Mouse (Mus musculus) intestine, embryonic 14.5 days (tissue): ENCODE data around the gene E4f1. TPM values are rescaled to one million over a fixed set of nuclear protein-coding genes. Genes with fewer than 3 reads are reported as not detected.

Source experiments
- ATAC-seq: fragments of 200-750 bp; cut with Nextera tagmentation; replicated peaks from 2 replicates; pipeline ENCODE4 v1.8.0; 2017; ENCODE audit warnings: low read depth, moderate number of reproducible peaks, moderate TSS enrichment, moderate library complexity; ENCODE audit not compliant: low FRiP score, low TSS enrichment
- DNase-seq: peaks from one replicate; pipeline ENCODE4 v3.0.0-alpha.2; 2018; ENCODE audit warnings: low spot score
- H3K27ac ChIP-seq: fragments of 300-500 bp; sonication (generic); 2 replicates; pipeline ENCODE4 v1.5.1; 2014; ENCODE audit warnings: low read depth, mild to moderate bottlenecking, control low read depth
- H3K27me3 ChIP-seq: fragments of 300-500 bp; sonication (generic); replicated peaks from 2 replicates; pipeline ENCODE4 v1.6.1; 2014; ENCODE audit warnings: low read length, control low read depth; ENCODE audit not compliant: control insufficient read depth, insufficient read depth
- H3K36me3 ChIP-seq: fragments of 300-500 bp; sonication (generic); 2 replicates; pipeline ENCODE4 v1.6.1; 2014; ENCODE audit warnings: low read length, control low read depth; ENCODE audit not compliant: control insufficient read depth, insufficient read depth
- H3K4me1 ChIP-seq: fragments of 300-500 bp; sonication (generic); replicated peaks from 2 replicates; pipeline ENCODE4 v1.6.1; 2014; ENCODE audit warnings: low read length, control low read depth, mixed read lengths; ENCODE audit not compliant: control insufficient read depth, insufficient read depth
- H3K4me2 ChIP-seq: fragments of 300-500 bp; sonication (generic); 2 replicates; pipeline ENCODE4 v1.6.1; 2014; ENCODE audit warnings: low read length
- H3K4me3 ChIP-seq: fragments of 300-500 bp; sonication (generic); 2 replicates; pipeline ENCODE4 v1.5.1; 2014; ENCODE audit warnings: low read depth, low read length, control low read depth, mixed read lengths
- H3K9ac ChIP-seq: fragments of 300-500 bp; sonication (generic); 2 replicates; pipeline ENCODE4 v1.6.1; 2014; ENCODE audit warnings: mild to moderate bottlenecking, low read length
- H3K9me3 ChIP-seq: fragments of 300-500 bp; sonication (generic); 2 replicates; pipeline ENCODE4 v1.6.1; 2016; ENCODE audit warnings: low read length, control low read depth; ENCODE audit not compliant: control insufficient read depth
- WGBS: fragments of 180-500 bp; shearing (Covaris S2); extraction: QIAGEN DNeasy Blood & Tissue Kit; methylation state at CpG from one replicate; pipeline ENCODE4 v1.1.7; 2014; 5-methylcytosine and 5-hydroxymethylcytosine counted together
- polyA plus RNA-seq: library from polyadenylated mRNA; unstranded; fragments of >200 nt; fragmentation: Nextera tagmentation; extraction: Ambion mirVana; gene quantifications from 2 replicates; pipeline ENCODE4 v1.2.1, GENCODE M21; 2014

E4f1 gene
- 23.2 and 23.8 TPM in 2 replicates for polyA plus RNA-seq

- Histone ChIP-seq H3K27ac (peak within 1 kb of the TSS; percentile 71), H3K36me3 (peaks cover 19% of the 10 kb centered on the region), H3K4me2 (peak within 1 kb of the TSS; percentile 97), H3K27me3 (no peaks in the 10 kb centered on the region), H3K4me1 (peaks cover 22% of the 10 kb centered on the region), H3K4me3 (peak within 1 kb of the TSS; percentile 91), H3K9me3 (no peaks in the 10 kb centered on the region), H3K9ac (peak within 1 kb of the TSS; percentile 85)
- WGBS: under 1% methylated on average over 72 of the region's 75 CpGs
- DNase-seq (peak; percentile 98), ATAC-seq (peak; percentile 96)
Measured at GRCm38 (mm10) chr17:24469910-24470602, at the start of gene E4f1, which contains the start of gene Pgp. Gene E4f1, minus strand, starts transcription at chr17:24470313. Gene Pgp, plus strand, starts transcription at chr17:24470392.

GRCm38 (mm10) chr17:24514270-24515257, 44.5 kb upstream of the E4f1 start:
- no peak overlapping the region for H3K9ac ChIP-seq
- H3K27me3 ChIP-seq: no peaks in the 10 kb centered on the region
- peak overlapping the region; percentile 47; the same call in 1 of the 2 replicates for H3K27ac ChIP-seq
- ATAC-seq (no peak; the same call in 1 of the 2 replicates), DNase-seq (no peak)
- WGBS: 86% methylated on average over 24 of the region's 24 CpGs
- no peak overlapping the region for H3K4me2 ChIP-seq
- no peaks in the 10 kb centered on the region for H3K9me3 ChIP-seq
- no peak overlapping the region for H3K4me3 ChIP-seq
- no peaks in the 10 kb centered on the region for H3K4me1 ChIP-seq
- H3K36me3 ChIP-seq: peaks cover 90% of the 10 kb centered on the region

- no peaks in the 10 kb centered on the region for H3K9me3 ChIP-seq
- DNase-seq (peak; percentile 75), ATAC-seq (peak; percentile 57; the same call in 1 of the 2 replicates)
- no peak overlapping the region for H3K9ac ChIP-seq
- H3K4me3 ChIP-seq: no peak overlapping the region
- H3K36me3 ChIP-seq: peaks cover 93% of the 10 kb centered on the region
- no peaks in the 10 kb centered on the region for H3K4me1 ChIP-seq
- H3K4me2 ChIP-seq: no peak overlapping the region
- no peak overlapping the region for H3K27ac ChIP-seq
- WGBS: 50% methylated on average over 5 of the region's 5 CpGs
- no peaks in the 10 kb centered on the region for H3K27me3 ChIP-seq
Measured at GRCm38 (mm10) chr17:24513609-24514008, 43.5 kb upstream of the E4f1 start.

- Histone ChIP-seq H3K4me1 (no peaks in the 10 kb centered on the region), H3K4me2 (no peak overlapping the region), H3K9ac (no peak overlapping the region), H3K4me3 (no peak overlapping the region), H3K36me3 (peaks cover 50% of the 10 kb centered on the region), H3K9me3 (no peaks in the 10 kb centered on the region), H3K27ac (no peak overlapping the region), H3K27me3 (no peaks in the 10 kb centered on the region)
- DNase-seq (no peak), ATAC-seq (no peak)
- 78% methylated on average over 12 of the region's 12 CpGs for WGBS
Measured at GRCm38 (mm10) chr17:24507806-24508460, 37.8 kb upstream of the E4f1 start.

- 0 out of 2 replicates have a peak overlapping the region, but pooled peaks have one; percentile 1 for H3K4me2 ChIP-seq
- no peaks in the 10 kb centered on the region for H3K9me3 ChIP-seq
- peaks cover 46% of the 10 kb centered on the region for H3K36me3 ChIP-seq
- DNase-seq (no peak), ATAC-seq (peak; percentile 16)
- no peak overlapping the region for H3K4me3 ChIP-seq
- H3K27ac ChIP-seq: no peak overlapping the region
- WGBS: 40% methylated on average over 19 of the region's 19 CpGs
- no peak overlapping the region for H3K9ac ChIP-seq
- no peaks in the 10 kb centered on the region for H3K4me1 ChIP-seq
- H3K27me3 ChIP-seq: no peaks in the 10 kb centered on the region
Measured at GRCm38 (mm10) chr17:24507129-24507664, 37.1 kb upstream of the E4f1 start.

GRCm38 (mm10) chr17:24506332-24507070, 36.4 kb upstream of the E4f1 start:
- Histone ChIP-seq H3K9me3 (no peaks in the 10 kb centered on the region), H3K27ac (no peak overlapping the region), H3K4me2 (peak overlapping the region; percentile 31), H3K27me3 (no peaks in the 10 kb centered on the region), H3K4me3 (no peak overlapping the region), H3K9ac (no peak overlapping the region), H3K4me1 (no peaks in the 10 kb centered on the region), H3K36me3 (peaks cover 39% of the 10 kb centered on the region)
- 31% methylated on average over 34 of the region's 36 CpGs for WGBS
- ATAC-seq: 0 out of 2 replicates have a peak, but pooled peaks have one; percentile 18
- no peak for DNase-seq

- Histone ChIP-seq H3K9ac (no peak overlapping the region), H3K4me2 (no peak overlapping the region), H3K27me3 (no peaks in the 10 kb centered on the region), H3K4me3 (no peak overlapping the region), H3K4me1 (no peaks in the 10 kb centered on the region), H3K9me3 (no peaks in the 10 kb centered on the region), H3K27ac (no peak overlapping the region), H3K36me3 (peaks cover 28% of the 10 kb centered on the region)
- WGBS: 88% methylated on average over 30 of the region's 30 CpGs
- DNase-seq: no peak
- ATAC-seq: no peak
Measured at GRCm38 (mm10) chr17:24505286-24505955, 35.3 kb upstream of the E4f1 start.
